Mouse (Mus musculus) stomach, embryonic 14.5 days (tissue): ENCODE measurements around the gene Stfa3. TPM values are rescaled to one million over a fixed set of nuclear protein-coding genes. Genes with fewer than 3 reads are reported as not detected.

ENCODE experiments used
- polyA plus RNA-seq: library from polyadenylated mRNA; unstranded; fragments of >200 nt; fragmentation: Nextera tagmentation; extraction: Ambion mirVana; gene quantifications from 2 replicates; pipeline ENCODE4 v1.2.1, GENCODE M21; 2014

Gene Stfa3
- polyA plus RNA-seq, 1 experiment from 2014 or later: 3.6 TPM

Other genes starting within 250 kb of the Stfa3 start
- gene Gm5416, start 245.0 kb downstream of the Stfa3 start, polyA plus RNA-seq: not detected in 2 replicates
- not detected in 2 replicates for gene 2010005H15Rik, start 233.9 kb downstream of the Stfa3 start, polyA plus RNA-seq
- 15.1 and 16.5 TPM in 2 replicates for gene Stfa1, start 178.4 kb downstream of the Stfa3 start, polyA plus RNA-seq
- gene BC117090, start 121.1 kb downstream of the Stfa3 start, polyA plus RNA-seq: not detected in 2 replicates
- gene BC100530, start 87.6 kb downstream of the Stfa3 start, polyA plus RNA-seq: 10.4 and 14.5 TPM in 2 replicates
- gene Stfa2, start 46.9 kb downstream of the Stfa3 start, polyA plus RNA-seq: 0.61 and 2.1 TPM in 2 replicates
- 0.07 TPM in 1 of 2 replicates, not detected in the other for gene Casr, start 106.7 kb upstream of the Stfa3 start, polyA plus RNA-seq
- 2.0 and 2.7 TPM in 2 replicates for gene Cd86, start 210.7 kb upstream of the Stfa3 start, polyA plus RNA-seq
- 5.8 and 6.2 TPM in 2 replicates for gene Ildr1, start 238.6 kb upstream of the Stfa3 start, polyA plus RNA-seq